Mouse (Mus musculus): ENCODE results near the gene Tma7. TPM values are rescaled to one million over a fixed set of nuclear protein-coding genes. Genes with fewer than 3 reads are reported as not detected.
A peak's percentile ranks its signal among the peaks of the same experiment; 100 is the strongest.

Tma7 gene
- polyA plus RNA-seq (2014; fragmentation: Nextera tagmentation; extraction: Ambion mirVana), result 611 and 670 TPM in 2 replicates

DNA sequence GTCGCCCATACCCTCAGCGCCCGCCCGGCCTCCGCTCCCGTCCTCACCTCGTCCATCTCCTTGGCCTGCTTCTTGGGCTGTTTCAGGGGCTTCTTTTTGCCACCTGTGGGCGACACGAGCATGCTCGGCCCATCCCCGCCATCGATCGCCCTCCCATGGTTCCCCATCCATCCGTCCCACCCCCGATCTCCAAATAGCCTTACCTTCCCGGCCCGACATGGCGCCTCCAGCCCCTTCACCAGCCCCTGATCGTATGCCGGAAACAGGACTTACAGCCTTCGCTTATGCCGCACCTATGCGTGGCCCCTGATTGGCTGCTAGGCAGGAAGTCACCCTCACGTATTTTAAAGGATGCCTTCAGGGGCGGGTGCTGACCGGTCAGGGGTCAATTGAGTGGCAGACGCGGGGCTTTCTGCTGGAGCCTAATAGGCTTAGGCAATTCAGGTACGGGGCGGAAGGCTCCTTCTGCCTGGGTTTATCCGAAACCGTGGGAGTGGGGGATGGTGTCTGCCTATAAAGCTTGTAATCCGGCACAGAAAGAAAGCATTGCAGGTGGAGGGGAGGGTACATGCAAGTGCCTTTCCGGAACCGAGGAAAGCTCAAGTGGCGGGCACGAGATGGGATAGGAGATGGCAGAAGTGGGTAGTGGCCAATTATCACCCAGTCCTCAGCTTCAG, at the start of gene Tma7, which contains the start of gene Ccdc51:
TSS of gene Tma7 (minus strand) at position 464 of the 677 bp plus-strand sequence.
TSS of gene Ccdc51 (plus strand) at position 370 of the 677 bp plus-strand sequence.
- WGBS, result under 1% methylated on average over 37 of the region's 37 CpGs
- H3K27ac ChIP-seq (replicated peaks in 1 of 2; ENCODE audit: control insufficient read depth in 1 of 2, insufficient read depth in 1 of 2, low read depth in 2 of 2, low read length in 2 of 2), result peak within 1 kb of the TSS; percentile 41 to 49
- peak; percentile 92 for ATAC-seq (ENCODE audit: insufficient number of reproducible peaks, insufficient read depth, low FRiP score, low read depth)
- peak within 1 kb of the TSS; percentile 86 for H3K9ac ChIP-seq (ENCODE audit: low read length)
- H3K27me3 ChIP-seq (ENCODE audit: control insufficient read depth, insufficient read depth, low read length), result no peaks in the 10 kb centered on the region
- H3K4me1 ChIP-seq (ENCODE audit: control insufficient read depth in 2 of 2, insufficient read depth in 2 of 2, low read length in 2 of 2), result peaks cover 6 to 18% of the 10 kb centered on the region in 2 experiments
- peaks cover 30% of the 10 kb centered on the region for H3K36me3 ChIP-seq (ENCODE audit: control insufficient read depth, insufficient read depth, low read length)
- H3K4me3 ChIP-seq (ENCODE audit: control insufficient read depth in 1 of 2, insufficient read depth in 1 of 2, low read depth in 1 of 2, low read length in 2 of 2), result peak within 1 kb of the TSS; percentile 65 to 75
- no peaks in the 10 kb centered on the region for H3K9me3 ChIP-seq (ENCODE audit: control insufficient read depth, low read length)
- H3K4me2 ChIP-seq (ENCODE audit: low read length), result peak within 1 kb of the TSS; percentile 84

GRCm38 (mm10) chr9:109130076-109130475, 47.7 kb upstream of the Tma7 start:
- H3K36me3 ChIP-seq (ENCODE audit: control insufficient read depth, insufficient read depth, low read length), result no peaks in the 10 kb centered on the region
- H3K27ac ChIP-seq (replicated peaks in 1 of 2; ENCODE audit: control insufficient read depth in 1 of 2, insufficient read depth in 1 of 2, low read depth in 2 of 2, low read length in 2 of 2), result no peak overlapping the region
- H3K9ac ChIP-seq (ENCODE audit: low read length), result no peak overlapping the region
- H3K4me3 ChIP-seq (ENCODE audit: control insufficient read depth in 1 of 2, insufficient read depth in 1 of 2, low read depth in 1 of 2, low read length in 2 of 2), result no peak overlapping the region
- no peaks in the 10 kb centered on the region for H3K27me3 ChIP-seq (ENCODE audit: control insufficient read depth, insufficient read depth, low read length)
- ATAC-seq (ENCODE audit: insufficient number of reproducible peaks, insufficient read depth, low FRiP score, low read depth), result no peak
- H3K4me2 ChIP-seq (ENCODE audit: low read length), result no peak overlapping the region
- 85% methylated on average over 5 of the region's 5 CpGs for WGBS
- no peaks in the 10 kb centered on the region for H3K4me1 ChIP-seq (ENCODE audit: control insufficient read depth in 2 of 2, insufficient read depth in 2 of 2, low read length in 2 of 2)
- H3K9me3 ChIP-seq (ENCODE audit: control insufficient read depth, low read length), result no peaks in the 10 kb centered on the region

DNA sequence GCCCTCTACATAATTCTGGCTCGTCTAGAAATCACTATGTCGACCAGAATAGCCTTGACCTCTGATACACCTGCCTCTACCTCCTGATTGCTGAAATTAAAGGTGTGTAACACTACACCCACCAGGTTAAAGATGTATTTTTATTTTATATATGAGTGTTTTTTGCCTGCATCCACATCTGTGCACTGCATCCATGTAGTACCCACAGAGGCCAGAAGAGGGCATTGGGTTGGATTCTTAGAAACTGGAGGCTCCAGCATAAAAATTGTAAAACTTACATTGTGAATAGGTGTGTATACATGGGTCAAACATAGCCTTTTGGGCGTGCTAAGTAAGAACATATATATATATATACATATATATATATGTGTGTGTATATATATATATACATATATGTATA, 45.8 kb upstream of the Tma7 start:
- no peak for ATAC-seq (ENCODE audit: insufficient number of reproducible peaks, insufficient read depth, low FRiP score, low read depth)
- WGBS, result 58% methylated on average over 3 of the region's 3 CpGs
- Histone ChIP-seq H3K27me3 (ENCODE audit: control insufficient read depth, insufficient read depth, low read length) (no peaks in the 10 kb centered on the region), H3K4me1 (ENCODE audit: control insufficient read depth in 2 of 2, insufficient read depth in 2 of 2, low read length in 2 of 2) (peaks cover 3 to 5% of the 10 kb centered on the region in 2 experiments; a peak in 1 of 4 replicates), H3K4me2 (ENCODE audit: low read length) (no peak overlapping the region), H3K9me3 (ENCODE audit: control insufficient read depth, low read length) (no peaks in the 10 kb centered on the region), H3K36me3 (ENCODE audit: control insufficient read depth, insufficient read depth, low read length) (no peaks in the 10 kb centered on the region), H3K27ac (replicated peaks in 1 of 2; ENCODE audit: control insufficient read depth in 1 of 2, insufficient read depth in 1 of 2, low read depth in 2 of 2, low read length in 2 of 2) (no peak overlapping the region), H3K4me3 (ENCODE audit: control insufficient read depth in 1 of 2, insufficient read depth in 1 of 2, low read depth in 1 of 2, low read length in 2 of 2) (no peak overlapping the region), H3K9ac (ENCODE audit: low read length) (no peak overlapping the region)

- Histone ChIP-seq H3K27ac (replicated peaks in 1 of 2; ENCODE audit: control insufficient read depth in 1 of 2, insufficient read depth in 1 of 2, low read depth in 2 of 2, low read length in 2 of 2) (no peak overlapping the region), H3K36me3 (ENCODE audit: control insufficient read depth, insufficient read depth, low read length) (no peaks in the 10 kb centered on the region), H3K27me3 (ENCODE audit: control insufficient read depth, insufficient read depth, low read length) (no peaks in the 10 kb centered on the region), H3K4me1 (ENCODE audit: control insufficient read depth in 2 of 2, insufficient read depth in 2 of 2, low read length in 2 of 2) (peaks cover 3 to 7% of the 10 kb centered on the region in 2 experiments; a peak in 1 of 4 replicates), H3K4me2 (ENCODE audit: low read length) (no peak overlapping the region), H3K9me3 (ENCODE audit: control insufficient read depth, low read length) (no peaks in the 10 kb centered on the region), H3K4me3 (ENCODE audit: control insufficient read depth in 1 of 2, insufficient read depth in 1 of 2, low read depth in 1 of 2, low read length in 2 of 2) (no peak overlapping the region), H3K9ac (ENCODE audit: low read length) (no peak overlapping the region)
- WGBS, result 71% methylated on average over 4 of the region's 4 CpGs
- no peak for ATAC-seq (ENCODE audit: insufficient number of reproducible peaks, insufficient read depth, low FRiP score, low read depth)
Measured at GRCm38 (mm10) chr9:109127076-109127475, 44.7 kb upstream of the Tma7 start.

DNA sequence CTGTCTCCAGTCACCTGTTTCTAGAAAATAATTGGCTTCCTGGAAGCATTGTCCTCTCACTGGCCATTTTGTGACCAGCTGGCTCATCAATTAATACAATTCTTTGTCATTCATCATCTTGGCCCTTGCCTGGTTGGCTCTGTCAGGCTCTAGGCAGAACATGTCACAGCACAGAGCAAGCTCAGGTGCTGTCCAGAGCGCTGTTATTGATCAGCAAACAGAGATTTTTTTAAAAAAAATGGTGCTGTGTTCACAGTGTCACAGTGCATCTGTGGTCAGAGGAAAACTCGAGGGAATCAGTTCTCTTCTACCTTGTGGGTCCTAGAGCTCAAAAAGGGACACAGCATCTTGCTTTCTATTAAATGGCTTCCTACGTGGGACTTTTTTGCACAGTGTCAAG, 43.1 kb upstream of the Tma7 start:
- no peaks in the 10 kb centered on the region for H3K9me3 ChIP-seq (ENCODE audit: control insufficient read depth, low read length)
- no peaks in the 10 kb centered on the region for H3K36me3 ChIP-seq (ENCODE audit: control insufficient read depth, insufficient read depth, low read length)
- H3K27me3 ChIP-seq (ENCODE audit: control insufficient read depth, insufficient read depth, low read length), result no peaks in the 10 kb centered on the region
- H3K9ac ChIP-seq (ENCODE audit: low read length), result no peak overlapping the region
- H3K4me3 ChIP-seq (ENCODE audit: control insufficient read depth in 1 of 2, insufficient read depth in 1 of 2, low read depth in 1 of 2, low read length in 2 of 2), result no peak overlapping the region
- no peak for ATAC-seq (ENCODE audit: insufficient number of reproducible peaks, insufficient read depth, low FRiP score, low read depth)
- no peak overlapping the region for H3K27ac ChIP-seq (replicated peaks in 1 of 2; ENCODE audit: control insufficient read depth in 1 of 2, insufficient read depth in 1 of 2, low read depth in 2 of 2, low read length in 2 of 2)
- WGBS, result 61% methylated on average over 3 of the region's 3 CpGs
- peaks cover 3 to 7% of the 10 kb centered on the region in 2 experiments; a peak in 1 of 4 replicates for H3K4me1 ChIP-seq (ENCODE audit: control insufficient read depth in 2 of 2, insufficient read depth in 2 of 2, low read length in 2 of 2)
- no peak overlapping the region for H3K4me2 ChIP-seq (ENCODE audit: low read length)

DNA sequence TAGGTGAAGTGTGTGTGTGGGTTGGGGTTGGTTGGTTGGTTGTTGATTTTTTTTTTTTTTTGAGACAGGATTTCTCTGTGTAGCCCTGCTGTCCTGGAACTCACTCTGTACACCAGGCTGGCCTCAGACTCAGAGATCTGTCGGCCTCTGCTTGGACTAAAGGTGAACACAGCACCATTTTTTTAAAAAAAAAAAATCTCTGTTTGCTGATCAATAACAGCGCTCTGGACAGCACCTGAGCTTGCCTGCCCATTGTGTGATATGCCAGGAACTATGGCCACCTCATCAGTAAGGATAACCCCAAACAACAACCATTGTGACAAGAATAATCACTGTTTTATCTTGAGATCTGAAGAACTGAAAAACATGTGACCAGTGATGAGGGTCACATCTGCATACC, 42.7 kb upstream of the Tma7 start:
- peaks cover 3 to 7% of the 10 kb centered on the region in 2 experiments; a peak in 1 of 4 replicates for H3K4me1 ChIP-seq (ENCODE audit: control insufficient read depth in 2 of 2, insufficient read depth in 2 of 2, low read length in 2 of 2)
- H3K9me3 ChIP-seq (ENCODE audit: control insufficient read depth, low read length), result no peaks in the 10 kb centered on the region
- H3K9ac ChIP-seq (ENCODE audit: low read length), result no peak overlapping the region
- no peak overlapping the region for H3K27ac ChIP-seq (replicated peaks in 1 of 2; ENCODE audit: control insufficient read depth in 1 of 2, insufficient read depth in 1 of 2, low read depth in 2 of 2, low read length in 2 of 2)
- no peaks in the 10 kb centered on the region for H3K27me3 ChIP-seq (ENCODE audit: control insufficient read depth, insufficient read depth, low read length)
- WGBS, result 67% methylated on average over 2 of the region's 2 CpGs
- no peaks in the 10 kb centered on the region for H3K36me3 ChIP-seq (ENCODE audit: control insufficient read depth, insufficient read depth, low read length)
- H3K4me2 ChIP-seq (ENCODE audit: low read length), result no peak overlapping the region
- no peak overlapping the region for H3K4me3 ChIP-seq (ENCODE audit: control insufficient read depth in 1 of 2, insufficient read depth in 1 of 2, low read depth in 1 of 2, low read length in 2 of 2)
- ATAC-seq (ENCODE audit: insufficient number of reproducible peaks, insufficient read depth, low FRiP score, low read depth), result no peak

DNA sequence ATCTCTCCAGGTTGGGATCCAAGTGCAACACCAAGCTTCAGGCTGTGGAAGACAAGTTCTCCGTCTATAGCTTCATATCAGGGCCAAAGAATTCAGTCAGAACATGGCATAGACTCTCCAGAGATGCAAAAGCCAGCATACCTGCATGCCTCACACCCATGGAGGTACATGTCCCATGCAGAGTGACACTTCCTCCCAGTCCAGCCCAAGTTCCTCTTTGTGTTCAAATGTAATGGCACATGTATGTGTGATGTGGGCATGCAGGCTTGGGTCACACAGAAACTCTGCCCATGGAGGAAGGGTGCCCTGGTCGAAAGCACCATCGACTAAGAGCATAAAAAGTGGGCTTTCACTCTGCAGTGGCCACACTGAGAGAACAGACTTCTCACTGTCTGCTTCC, 41.8 kb upstream of the Tma7 start:
- Histone ChIP-seq H3K36me3 (ENCODE audit: control insufficient read depth, insufficient read depth, low read length) (peaks cover 5% of the 10 kb centered on the region; the same call in 1 of the 2 replicates), H3K9ac (ENCODE audit: low read length) (no peak overlapping the region), H3K27ac (replicated peaks in 1 of 2; ENCODE audit: control insufficient read depth in 1 of 2, insufficient read depth in 1 of 2, low read depth in 2 of 2, low read length in 2 of 2) (no peak overlapping the region), H3K4me2 (ENCODE audit: low read length) (no peak overlapping the region), H3K9me3 (ENCODE audit: control insufficient read depth, low read length) (no peaks in the 10 kb centered on the region), H3K27me3 (ENCODE audit: control insufficient read depth, insufficient read depth, low read length) (no peaks in the 10 kb centered on the region), H3K4me3 (ENCODE audit: control insufficient read depth in 1 of 2, insufficient read depth in 1 of 2, low read depth in 1 of 2, low read length in 2 of 2) (no peak overlapping the region), H3K4me1 (ENCODE audit: control insufficient read depth in 2 of 2, insufficient read depth in 2 of 2, low read length in 2 of 2) (peaks cover 3 to 7% of the 10 kb centered on the region in 2 experiments; a peak in 1 of 4 replicates)
- WGBS, result 79% methylated on average over 3 of the region's 3 CpGs
- ATAC-seq (ENCODE audit: insufficient number of reproducible peaks, insufficient read depth, low FRiP score, low read depth), result no peak
